Mouse (Mus musculus) erythroblast, embryonic 14.5 days (primary cell): ENCODE data around the gene Mon2. TPM values are rescaled to one million over a fixed set of nuclear protein-coding genes. Genes with fewer than 3 reads are reported as not detected.

Experiments
- H3K27me3 ChIP-seq: 2 replicates; pipeline ENCODE4 v1.6.1; 2012; ENCODE audit warnings: inconsistent platforms; ENCODE audit not compliant: control insufficient read depth
- H3K36me3 ChIP-seq: 2 replicates; pipeline ENCODE4 v1.6.1; 2012; ENCODE audit warnings: mild to moderate bottlenecking, inconsistent platforms; ENCODE audit not compliant: control insufficient read depth
- H3K4me1 ChIP-seq: 2 replicates; pipeline ENCODE4 v1.6.1; 2012; ENCODE audit warnings: inconsistent platforms; ENCODE audit not compliant: control insufficient read depth
- H3K4me3 ChIP-seq: replicated peaks from 2 replicates; pipeline ENCODE3; 2012; ENCODE audit warnings: moderate library complexity, mild to moderate bottlenecking, inconsistent platforms
- H3K9me3 ChIP-seq: 2 replicates; pipeline ENCODE4 v1.6.1; 2012; ENCODE audit warnings: low read length, inconsistent platforms, mixed read lengths; ENCODE audit not compliant: control insufficient read depth
- GATA1 ChIP-seq: IDR thresholded peaks from 2 replicates; pipeline ENCODE4 v1.6.1; 2012; ENCODE audit warnings: low read length, inconsistent platforms, mixed read lengths
- TAL1 ChIP-seq: IDR thresholded peaks from 3 replicates; pipeline ENCODE4 v1.6.1; 2012; ENCODE audit warnings: low read length, inconsistent platforms, mixed read lengths
- polyA plus RNA-seq: library from polyadenylated mRNA; stranded (reverse); fragments of >175 nt; gene quantifications from 2 replicates; pipeline ENCODE4 v1.2.3, GENCODE M21; 2012

Gene Mon2
- polyA plus RNA-seq, 1 experiment, result 0.45 TPM

GRCm38 (mm10) chr10:122990606-122991005 lies 85.7 kb downstream of the Mon2 start:
- H3K9me3 ChIP-seq, result no peaks in the 10 kb centered on the region
- TF ChIP-seq GATA1 (no peak), TAL1 (no peak)
- no peaks in the 10 kb centered on the region for H3K27me3 ChIP-seq
- H3K4me1 ChIP-seq, result peaks cover 25% of the 10 kb centered on the region
- H3K36me3 ChIP-seq, result peaks cover 26% of the 10 kb centered on the region
- H3K4me3 ChIP-seq, result no peak overlapping the region

GRCm38 (mm10) chr10:122989916-122990315 lies 86.4 kb downstream of the Mon2 start:
- peaks cover 25% of the 10 kb centered on the region for H3K4me1 ChIP-seq
- TF ChIP-seq TAL1 (no peak), GATA1 (no peak)
- no peaks in the 10 kb centered on the region for H3K27me3 ChIP-seq
- H3K4me3 ChIP-seq, result no peak overlapping the region
- no peaks in the 10 kb centered on the region for H3K9me3 ChIP-seq
- peaks cover 19% of the 10 kb centered on the region for H3K36me3 ChIP-seq

GRCm38 (mm10) chr10:122988372-122988771 lies 87.9 kb downstream of the Mon2 start:
- no peaks in the 10 kb centered on the region for H3K27me3 ChIP-seq
- no peaks in the 10 kb centered on the region for H3K9me3 ChIP-seq
- H3K4me1 ChIP-seq, result peaks cover 37% of the 10 kb centered on the region
- H3K4me3 ChIP-seq, result peak overlapping the region; percentile 43
- H3K36me3 ChIP-seq, result peaks cover 17% of the 10 kb centered on the region
- TF ChIP-seq TAL1 (no peak), GATA1 (no peak)

- Histone ChIP-seq H3K9me3 (no peaks in the 10 kb centered on the region), H3K27me3 (no peaks in the 10 kb centered on the region), H3K36me3 (peaks cover 20% of the 10 kb centered on the region), H3K4me3 (peak overlapping the region; percentile 87), H3K4me1 (peaks cover 43% of the 10 kb centered on the region)
- TF ChIP-seq GATA1 (no peak), TAL1 (no peak)
Observed at GRCm38 (mm10) chr10:122987671-122988128, 88.6 kb downstream of the Mon2 start.

DNA sequence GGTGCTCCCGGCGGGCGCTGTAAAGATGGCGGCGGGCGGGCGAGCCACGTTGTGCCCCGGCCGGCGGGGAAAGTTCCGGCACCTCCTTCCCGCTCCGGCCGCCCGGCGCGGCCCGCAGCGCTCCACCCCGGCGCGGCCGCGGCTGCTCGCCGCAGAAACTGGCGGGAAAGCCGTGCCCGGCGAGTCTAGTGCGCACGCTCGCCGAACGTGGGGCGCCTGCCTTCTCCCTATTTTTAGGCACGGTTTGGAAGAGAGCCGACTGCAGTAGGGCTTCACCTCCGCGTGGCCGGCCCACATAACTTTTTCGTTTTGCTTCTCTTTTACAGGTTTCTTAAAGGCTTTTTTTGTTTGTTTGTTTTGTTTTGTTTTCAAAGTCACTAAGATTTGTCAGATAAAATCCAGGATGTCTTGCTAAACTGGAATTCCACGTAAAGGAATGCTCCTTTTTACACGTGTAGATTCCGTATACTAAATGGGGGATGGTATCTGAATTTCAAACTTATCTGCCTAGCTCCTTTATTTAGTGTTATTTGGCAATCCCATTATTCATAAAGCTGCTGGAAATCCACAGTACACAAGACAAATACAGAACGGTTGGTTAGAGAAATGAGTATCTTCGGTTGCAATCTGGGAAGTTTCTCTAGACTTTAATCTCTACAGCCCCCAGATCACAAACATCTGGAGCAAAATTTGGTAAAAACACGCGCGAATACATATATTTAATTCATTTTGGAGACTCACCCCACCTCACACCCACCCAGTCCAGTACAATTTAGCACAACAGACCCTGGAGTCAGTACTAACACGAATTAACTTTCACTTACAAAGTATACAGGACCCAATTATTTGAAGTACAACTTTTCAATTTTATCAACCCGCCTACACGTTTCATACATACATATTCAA lies 89.7 kb downstream of the Mon2 start:
- Histone ChIP-seq H3K9me3 (no peaks in the 10 kb centered on the region), H3K36me3 (peaks cover 23% of the 10 kb centered on the region), H3K27me3 (no peaks in the 10 kb centered on the region), H3K4me3 (peak overlapping the region; percentile 87), H3K4me1 (peaks cover 42% of the 10 kb centered on the region)
- TF ChIP-seq GATA1, result no peak
- no peak for TF ChIP-seq TAL1

GRCm38 (mm10) chr10:122985515-122986319 lies 90.6 kb downstream of the Mon2 start:
- TF ChIP-seq GATA1, result no peak
- no peak for TF ChIP-seq TAL1
- Histone ChIP-seq H3K27me3 (no peaks in the 10 kb centered on the region), H3K4me3 (peak overlapping the region; percentile 87), H3K36me3 (peaks cover 29% of the 10 kb centered on the region), H3K4me1 (peaks cover 40% of the 10 kb centered on the region), H3K9me3 (no peaks in the 10 kb centered on the region)

DNA sequence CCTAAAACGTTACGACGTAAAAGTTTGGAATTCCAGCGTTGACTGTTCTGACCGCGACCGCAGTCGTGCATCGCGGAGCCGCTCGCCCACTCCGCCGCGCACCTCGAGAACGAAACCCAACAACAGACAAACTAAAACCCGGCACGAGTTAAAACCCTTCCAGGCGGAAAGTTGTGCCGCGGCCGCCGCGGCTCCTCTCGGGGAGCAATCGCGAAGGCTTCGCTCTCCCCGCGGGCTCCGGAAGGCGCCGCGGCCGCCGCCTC lies 91.1 kb downstream of the Mon2 start:
- TF ChIP-seq TAL1 (no peak), GATA1 (no peak)
- H3K4me1 ChIP-seq, result peaks cover 40% of the 10 kb centered on the region
- H3K9me3 ChIP-seq, result no peaks in the 10 kb centered on the region
- no peaks in the 10 kb centered on the region for H3K27me3 ChIP-seq
- H3K4me3 ChIP-seq, result peak overlapping the region; percentile 87
- peaks cover 35% of the 10 kb centered on the region for H3K36me3 ChIP-seq

GRCm38 (mm10) chr10:122984531-122985251 lies 91.6 kb downstream of the Mon2 start:
- Histone ChIP-seq H3K4me3 (peak overlapping the region; percentile 87), H3K27me3 (no peaks in the 10 kb centered on the region), H3K9me3 (no peaks in the 10 kb centered on the region), H3K36me3 (peaks cover 38% of the 10 kb centered on the region), H3K4me1 (peaks cover 40% of the 10 kb centered on the region)
- TF ChIP-seq GATA1, result no peak
- TF ChIP-seq TAL1, result no peak
